Mouse (Mus musculus) T-helper 17 cell (primary cell): ENCODE measurements at regions not wholly inside any gene's neighbourhood (a gene's known extent, or its start where the extent isn't known, plus 50 kb on each side); places are given as distances from the start of the nearest gene placed in this dataset.

Experiments used
- in situ Hi-C, 2 experiments: fragments of 300-600 bp; cut with MboI, MseI; formaldehyde crosslinking; loops; 1 replicate in 1 of 2; 2 replicates in 1 of 2; pipeline ENCODE4 v1.15.1; 2025; ENCODE audit warnings: high pct_unique_total_duplicates in 2 of 2

DNA sequence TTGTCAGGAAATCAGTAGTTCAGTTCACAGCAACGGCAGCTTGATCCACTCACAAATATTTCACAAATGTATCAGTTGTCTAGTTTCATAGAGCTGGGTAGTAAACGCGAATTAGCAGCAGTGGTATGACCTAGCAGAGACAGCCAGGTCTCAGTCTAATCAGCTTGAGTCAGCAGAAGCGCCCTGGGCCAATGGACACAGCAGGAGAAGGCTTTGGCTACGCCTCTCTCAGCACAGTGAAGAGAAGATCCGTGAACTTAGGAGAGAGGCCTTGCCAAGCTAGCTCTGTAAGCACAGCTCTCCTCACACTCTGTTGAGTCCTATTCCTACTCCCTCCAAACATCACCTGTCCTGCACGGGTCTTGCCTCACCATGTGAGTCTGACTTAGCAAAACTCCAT lies 188.0 kb downstream of the Zfp326 start:
- in situ Hi-C loops, result no loop called here

DNA sequence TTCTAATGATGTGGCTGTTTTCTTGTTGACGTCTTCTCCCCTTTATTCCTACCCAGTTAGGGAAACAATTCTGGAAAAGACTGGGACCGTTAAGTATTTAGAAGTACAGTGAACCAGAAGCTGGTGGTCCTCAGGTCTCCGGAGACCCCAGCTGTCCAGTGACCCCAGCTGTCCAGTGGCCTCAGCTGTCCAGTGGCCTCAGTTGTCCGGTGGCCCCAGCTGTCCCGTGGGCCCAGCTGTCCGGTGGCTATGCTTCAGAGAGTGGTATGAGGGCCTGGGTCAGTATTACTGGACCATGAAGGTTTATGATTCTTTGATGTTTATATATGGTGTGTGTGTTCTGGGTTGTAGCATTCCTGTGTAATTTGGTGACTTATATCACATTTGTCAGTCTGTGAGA lies 186.6 kb downstream of the Zfp326 start:
- in situ Hi-C loops, result no loop called here

DNA sequence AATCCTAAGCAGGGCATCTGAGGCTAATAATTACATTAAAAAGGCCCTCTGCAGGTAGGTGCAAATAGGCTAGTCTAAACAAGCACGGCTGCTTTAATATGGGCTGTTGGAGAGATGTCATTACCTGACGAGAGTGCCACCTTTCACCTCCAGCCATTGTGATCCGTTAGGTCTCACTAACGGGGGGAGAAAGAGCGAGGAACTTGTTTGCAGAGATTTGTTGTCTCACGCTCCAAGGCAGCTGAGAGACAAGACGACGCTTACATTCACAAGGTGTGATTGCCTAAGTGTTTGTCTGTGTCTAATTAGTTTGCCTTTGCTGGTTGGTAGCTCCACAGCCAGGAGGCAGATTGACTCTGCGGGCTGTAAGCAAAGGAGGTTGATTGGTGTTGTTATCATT lies 180.3 kb downstream of the Zfp326 start:
- in situ Hi-C loops, result no loop called here

DNA sequence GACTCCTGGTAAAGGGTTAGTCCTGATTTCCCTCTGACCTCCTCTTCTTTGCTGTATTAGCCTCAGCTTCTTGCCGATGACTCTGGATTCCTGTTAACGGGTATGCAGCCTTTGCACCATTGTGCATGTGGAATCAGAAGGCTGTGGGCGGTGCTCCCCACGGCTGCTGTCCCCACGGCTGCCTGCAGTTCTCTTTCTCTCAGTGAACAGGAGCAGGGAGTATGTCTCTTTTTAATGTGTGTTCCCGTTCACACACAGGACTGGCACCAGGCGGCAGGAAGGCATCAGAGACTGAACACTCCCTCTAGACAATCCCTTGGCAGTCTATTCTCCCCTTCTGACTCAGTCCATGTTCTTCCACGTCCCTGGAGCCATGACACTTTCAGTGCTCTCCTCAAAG lies 178.9 kb downstream of the Zfp326 start:
- in situ Hi-C loops, result no loop called here

DNA sequence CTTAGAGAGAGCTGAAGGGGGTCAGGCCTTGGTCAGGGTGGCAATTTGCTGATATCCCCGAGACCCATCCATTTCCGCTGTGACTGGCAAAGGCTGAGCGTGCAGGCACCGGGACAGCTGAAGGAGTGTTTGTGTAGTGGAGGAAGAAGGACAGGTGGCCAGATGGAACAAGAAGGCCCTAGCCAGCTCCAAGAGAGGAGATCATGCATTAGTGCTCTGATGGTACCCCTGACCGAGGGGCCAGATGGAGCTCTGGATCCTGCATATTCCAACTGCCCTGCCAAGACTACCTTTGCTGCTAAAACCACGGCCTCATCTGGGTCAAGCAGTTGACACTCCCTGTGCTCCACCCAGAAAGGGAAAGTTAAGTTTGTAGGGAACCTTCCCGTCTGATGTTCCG lies 174.7 kb downstream of the Zfp326 start:
- in situ Hi-C loops, result no loop called here

DNA sequence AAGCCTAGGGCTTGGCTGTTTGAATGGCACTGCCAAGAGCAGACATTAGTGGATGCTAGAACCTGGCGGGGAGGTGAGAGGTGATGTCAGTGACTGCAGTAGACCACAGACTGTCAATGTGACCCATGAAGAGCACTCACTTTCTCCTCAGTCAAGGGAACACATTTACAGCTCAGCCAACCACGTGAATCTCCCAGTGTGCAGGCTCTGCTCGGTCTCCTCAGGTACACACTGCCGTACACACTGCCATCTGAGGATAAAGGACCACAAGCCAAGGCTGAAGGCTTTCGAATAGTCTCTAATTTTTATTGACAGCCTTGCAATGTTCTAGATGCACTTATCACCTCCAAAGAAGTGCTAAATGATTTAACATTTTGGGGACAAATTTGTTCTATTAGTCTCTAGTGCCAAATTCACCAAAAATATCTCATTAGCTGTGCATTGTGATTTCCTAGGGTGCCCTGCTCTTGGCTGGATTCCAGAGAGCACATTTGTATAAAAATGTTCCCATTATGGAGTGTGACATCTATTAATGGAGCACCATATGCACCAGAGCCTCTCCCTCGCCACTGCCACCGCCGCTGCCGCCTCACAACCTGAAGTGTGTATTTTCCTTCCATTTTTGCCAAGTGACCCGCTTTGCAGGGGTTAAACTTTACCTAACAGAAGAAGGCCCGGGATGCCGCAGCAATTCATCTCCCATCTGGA lies 168.7 kb downstream of the Zfp326 start:
- in situ Hi-C loops, result no loop called here

DNA sequence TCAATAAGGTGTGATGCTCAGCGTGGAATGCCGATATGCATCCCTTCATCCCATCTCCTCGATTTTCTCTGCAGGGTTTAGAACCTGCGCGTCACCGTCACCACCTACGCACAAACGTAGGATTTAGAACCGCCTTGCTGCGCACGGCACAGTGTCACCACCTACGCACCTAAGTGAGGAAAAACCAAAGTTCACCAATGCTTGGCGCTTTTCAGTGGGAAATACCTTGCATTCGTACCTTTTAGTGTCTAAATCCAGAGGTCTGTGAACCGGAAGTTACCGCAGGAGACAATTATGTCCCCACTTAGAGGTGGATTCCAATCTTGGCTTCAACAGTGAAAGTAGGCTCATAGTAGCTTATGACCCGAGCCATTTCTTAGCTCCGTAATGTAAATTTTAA lies 162.0 kb downstream of the Zfp326 start:
- in situ Hi-C loops, result no loop called here

DNA sequence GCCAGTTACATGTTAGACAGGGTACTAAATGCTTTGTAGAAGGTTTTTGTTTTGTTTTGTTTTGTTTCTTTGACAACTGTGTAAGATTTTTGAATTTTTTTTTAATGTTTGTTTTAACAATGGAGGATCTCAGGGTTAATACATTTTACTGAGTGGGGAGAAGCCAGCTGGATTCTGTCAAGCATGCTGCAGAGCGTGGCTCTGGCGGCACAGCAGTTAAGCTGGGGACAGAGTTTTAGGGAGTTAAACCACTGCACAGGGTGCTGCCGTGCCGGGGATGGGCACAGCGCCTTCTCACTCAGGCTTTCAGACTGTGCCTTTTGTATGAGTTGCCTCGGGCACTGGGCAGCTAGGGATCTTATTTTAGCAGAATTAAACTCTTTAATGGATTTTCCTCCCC lies 159.8 kb downstream of the Zfp326 start:
- in situ Hi-C loops, result no loop called here

DNA sequence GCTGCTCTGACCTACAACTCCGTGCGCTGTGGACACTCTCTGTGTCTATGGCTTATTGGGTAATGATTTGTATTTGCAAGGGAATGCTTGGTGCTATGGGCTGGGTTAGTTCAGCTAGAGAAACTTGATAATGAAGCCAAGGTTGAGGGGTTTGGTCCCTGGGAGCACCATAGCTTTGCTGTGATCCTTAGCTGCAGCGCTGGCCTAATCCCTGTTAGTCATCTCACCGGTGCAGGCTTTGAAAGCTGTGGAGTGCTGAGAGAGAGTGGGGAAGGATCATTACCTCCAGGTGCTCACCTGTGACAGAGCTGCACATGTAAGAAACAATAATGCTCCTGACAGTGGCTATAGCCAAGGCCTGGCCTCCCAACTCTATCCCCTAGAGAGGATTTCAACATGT lies 156.6 kb downstream of the Zfp326 start:
- in situ Hi-C loops, result no loop called here

DNA sequence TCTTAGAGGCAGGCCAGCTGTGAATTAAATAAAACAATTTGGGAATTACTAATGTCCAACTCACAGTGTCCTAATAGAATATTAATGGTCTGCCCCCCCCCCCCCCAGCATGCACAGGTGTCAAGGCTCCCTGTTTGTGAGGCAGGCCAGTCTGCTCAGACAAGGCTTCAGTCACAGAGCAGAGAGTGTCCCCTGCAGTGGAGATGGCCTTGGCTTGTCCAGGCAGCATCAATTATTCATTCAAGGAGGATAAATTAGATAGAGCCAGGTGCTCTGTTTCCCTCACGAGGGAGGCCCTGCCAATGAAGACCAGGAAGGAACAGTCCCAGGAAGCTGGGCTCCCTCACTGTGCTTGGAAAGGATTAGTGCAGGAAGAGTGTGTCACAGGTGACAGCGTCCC lies 150.5 kb downstream of the Zfp326 start:
- in situ Hi-C loops, result no loop called here

DNA sequence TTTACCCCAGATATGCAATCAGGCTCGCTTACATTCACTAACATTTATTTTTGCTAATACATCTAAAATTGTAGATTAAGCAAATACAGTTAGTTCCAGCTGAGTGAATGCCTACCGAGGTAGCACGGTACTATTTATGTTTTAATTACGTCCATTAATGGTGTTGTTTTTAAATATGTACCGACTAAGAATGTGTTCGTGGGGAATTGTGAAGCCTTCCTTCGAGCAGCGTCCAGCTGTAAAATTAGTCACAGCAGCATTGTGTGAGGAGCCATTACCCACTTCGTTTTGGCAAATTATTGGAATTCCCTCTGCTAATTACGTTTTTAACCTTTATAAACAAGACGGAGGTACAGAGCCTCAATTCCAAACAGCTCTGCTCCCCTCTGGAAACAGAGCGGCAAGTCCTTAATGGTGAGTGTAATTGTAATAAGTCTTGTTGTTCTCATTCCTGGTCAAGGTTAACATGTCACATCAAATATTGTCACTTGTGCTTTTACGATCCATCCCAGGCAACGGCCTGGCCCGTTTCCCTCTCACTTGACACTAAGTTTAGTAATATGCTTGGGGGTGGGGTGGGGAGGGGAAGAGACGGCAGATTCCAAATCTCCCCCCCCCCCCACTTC lies 128.0 kb downstream of the Zfp326 start:
- in situ Hi-C loops, result no loop called here

DNA sequence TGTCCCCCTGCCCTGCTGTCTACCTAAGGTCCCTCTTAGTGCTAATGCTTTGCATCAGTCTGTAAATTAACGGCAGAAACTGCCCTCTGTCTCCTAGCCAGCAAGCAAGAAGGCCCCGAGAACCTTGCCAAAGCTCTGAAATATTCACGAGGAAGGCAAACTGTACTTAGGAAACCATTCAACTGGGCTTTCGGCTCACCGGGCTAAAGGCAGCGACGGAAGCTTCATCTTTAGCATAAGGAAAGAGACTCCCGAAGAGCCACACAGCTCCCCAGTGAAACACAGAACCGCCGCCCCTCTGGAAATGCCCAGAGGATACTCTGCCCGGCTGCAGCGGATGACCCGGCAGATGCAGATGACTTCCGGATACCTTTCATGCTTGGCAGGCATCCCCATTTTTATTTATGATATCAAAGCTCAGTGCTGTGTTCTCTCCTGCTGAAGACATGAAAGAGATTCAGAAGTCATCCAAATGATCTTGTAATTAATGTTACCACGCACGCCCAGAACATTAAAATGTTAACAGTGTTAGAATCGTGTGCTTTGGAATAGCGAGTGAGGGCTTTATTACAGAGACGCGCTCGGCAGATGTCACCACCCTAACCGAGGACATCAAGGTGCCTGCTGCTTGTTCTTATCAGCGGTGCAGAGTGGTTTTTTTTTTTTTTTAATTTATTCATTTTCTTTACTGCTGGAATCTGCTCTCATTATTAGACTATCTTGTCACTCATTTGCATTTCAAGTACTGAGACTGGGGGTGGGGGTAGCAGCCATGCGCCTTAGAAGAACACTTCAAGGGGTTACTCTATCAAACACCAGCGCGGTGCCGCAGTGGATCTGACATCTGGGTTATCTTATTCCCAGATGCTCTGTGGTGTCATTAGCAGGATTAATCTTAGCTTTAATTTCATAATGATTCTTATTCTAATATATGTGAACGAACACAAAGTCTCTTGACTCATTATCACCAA lies 127.2 kb downstream of the Zfp326 start:
- in situ Hi-C loops, result no loop called here

DNA sequence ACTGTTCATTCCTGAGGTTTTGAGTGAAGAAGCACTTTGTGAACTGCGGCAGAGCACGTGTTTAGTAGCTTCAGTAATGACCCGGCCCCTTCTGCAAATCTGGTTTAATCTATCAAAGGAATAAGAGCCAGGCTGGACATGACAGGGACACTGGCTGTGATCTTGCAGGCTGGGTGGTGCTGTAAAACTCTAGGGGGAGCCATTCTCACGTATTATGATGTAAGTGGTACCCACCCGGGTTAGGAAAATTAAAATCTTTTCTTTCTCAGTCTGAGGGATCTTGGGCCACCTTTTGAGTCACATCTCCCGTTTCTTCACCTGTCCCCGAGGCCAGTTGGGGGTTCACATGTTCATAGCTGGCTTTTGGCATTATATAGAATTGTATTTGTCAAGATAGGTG lies 126.0 kb downstream of the Zfp326 start:
- in situ Hi-C loops, result no loop called here

DNA sequence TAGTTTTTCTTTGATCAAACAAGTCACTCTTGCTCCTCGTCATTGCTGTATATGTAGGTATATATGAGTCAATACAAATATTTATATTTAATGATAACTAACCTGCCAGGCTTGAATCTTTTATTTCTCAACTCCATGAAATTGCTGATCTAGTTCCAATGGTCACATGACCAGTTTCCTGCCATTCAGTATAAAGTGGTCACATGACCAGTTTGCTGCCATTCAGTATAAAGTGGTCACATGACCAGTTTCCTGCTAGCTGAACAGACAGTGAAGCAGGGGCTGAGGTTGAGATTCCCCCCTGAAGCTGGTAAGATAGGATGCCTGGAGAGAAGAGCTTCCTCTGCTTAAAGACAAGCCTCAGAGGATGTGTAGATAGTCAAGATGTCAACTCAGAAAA lies 117.9 kb downstream of the Zfp326 start:
- in situ Hi-C loops, result loop anchor here in 1 of 2 experiments (25.0 kb wide), 1 partner anchor 793 kb away; no protein-coding TSS in a partner anchor

DNA sequence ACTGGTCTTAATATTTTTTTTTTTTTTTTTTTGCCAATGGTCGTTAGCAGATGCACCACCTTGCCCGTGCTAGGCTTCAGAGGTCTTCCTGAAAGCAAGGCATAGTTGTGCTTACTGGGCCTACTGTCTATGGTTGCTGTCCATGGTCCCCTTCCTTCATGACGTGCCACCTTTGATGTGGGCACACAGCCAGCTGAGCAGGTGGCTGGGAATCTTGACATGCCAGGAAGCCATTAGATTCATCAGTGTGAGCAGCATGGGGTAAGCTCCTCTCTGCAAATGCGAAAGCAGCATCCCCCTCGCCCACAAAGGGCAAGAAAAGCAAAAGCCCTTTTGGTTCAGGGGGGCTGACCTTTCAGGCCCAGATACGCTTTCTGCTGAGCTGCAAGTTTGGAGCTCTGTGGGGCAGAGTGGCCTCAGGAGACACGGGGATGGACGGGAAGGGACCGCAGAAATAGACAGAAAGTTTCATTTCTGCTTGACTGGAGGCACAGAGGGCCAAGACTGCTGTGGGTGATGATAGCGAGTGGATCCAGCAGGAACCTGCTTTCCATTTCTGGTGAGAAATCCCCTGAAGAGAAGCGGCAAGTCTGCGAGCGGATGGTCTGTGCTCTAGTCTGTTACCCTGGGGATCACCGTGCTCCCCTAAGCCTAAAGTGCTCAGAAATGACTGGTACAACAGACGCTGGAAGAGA lies 116.8 kb downstream of the Zfp326 start:
- in situ Hi-C loops, result loop anchor here in 1 of 2 experiments (25.0 kb wide), 1 partner anchor 794 kb away; no protein-coding TSS in a partner anchor

DNA sequence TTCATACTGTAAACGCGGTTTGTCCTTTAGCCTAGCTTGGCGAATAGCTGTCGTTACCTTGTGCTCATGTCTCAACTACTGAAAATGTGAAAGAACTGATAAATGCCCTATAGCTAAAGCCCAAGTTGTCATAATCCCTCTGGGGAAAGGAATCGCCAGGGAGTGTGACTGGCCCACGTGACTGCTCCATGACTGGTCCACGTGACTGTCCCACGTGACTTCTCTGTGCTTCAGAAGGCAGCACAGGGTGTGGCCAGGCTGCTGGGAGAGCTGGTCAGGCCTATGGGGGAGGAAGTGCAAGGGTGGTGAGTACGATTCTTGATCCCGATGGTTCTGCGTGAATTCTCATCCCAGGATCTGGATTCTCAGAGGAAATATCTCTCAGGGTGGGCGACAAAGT lies 114.4 kb downstream of the Zfp326 start:
- in situ Hi-C loops, result loop anchor here in 1 of 2 experiments (25.0 kb wide), 1 partner anchor 797 kb away; no protein-coding TSS in a partner anchor

DNA sequence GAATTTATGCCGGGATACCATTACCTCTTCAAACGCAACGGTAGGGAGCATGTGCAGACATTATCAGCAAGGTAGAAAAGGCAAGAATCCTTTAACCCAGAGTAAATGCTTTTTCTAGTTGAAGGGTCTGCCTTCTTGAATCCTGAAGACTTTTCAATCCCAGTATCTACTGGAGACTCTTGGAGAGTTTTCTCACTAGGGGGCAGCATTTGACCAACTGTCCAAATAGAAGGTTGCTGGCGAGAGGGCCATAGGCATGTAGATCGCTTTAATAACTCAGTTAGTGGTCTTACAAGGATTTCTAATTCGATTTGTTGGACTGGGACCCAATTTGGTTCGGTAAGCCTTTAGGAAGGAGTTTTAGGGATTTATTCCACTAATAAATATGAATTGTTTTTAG lies 110.0 kb downstream of the Zfp326 start:
- in situ Hi-C loops, result loop anchor here in 1 of 2 experiments (25.0 kb wide), 1 partner anchor 801 kb away; no protein-coding TSS in a partner anchor

DNA sequence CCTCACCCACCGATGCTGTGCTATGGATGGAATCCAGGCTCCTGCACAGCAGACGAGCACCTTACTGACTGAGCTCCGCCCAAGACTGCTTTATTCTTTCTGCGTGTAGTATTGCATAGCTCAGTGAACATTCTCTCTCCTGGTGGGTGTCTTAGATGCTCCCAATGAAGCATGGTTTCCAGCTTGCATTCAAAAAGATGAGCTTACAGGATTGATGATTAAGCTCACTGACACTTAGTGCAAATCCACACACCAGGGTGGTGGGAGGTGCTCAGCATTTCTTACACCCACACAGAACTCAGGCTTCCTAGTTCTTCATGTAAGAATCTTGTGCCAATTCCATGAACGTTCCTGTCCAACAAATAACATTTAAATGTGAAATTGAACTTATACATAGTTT lies 106.8 kb downstream of the Zfp326 start:
- in situ Hi-C loops, result loop anchor here in 1 of 2 experiments (25.0 kb wide), 1 partner anchor 804 kb away; no protein-coding TSS in a partner anchor

DNA sequence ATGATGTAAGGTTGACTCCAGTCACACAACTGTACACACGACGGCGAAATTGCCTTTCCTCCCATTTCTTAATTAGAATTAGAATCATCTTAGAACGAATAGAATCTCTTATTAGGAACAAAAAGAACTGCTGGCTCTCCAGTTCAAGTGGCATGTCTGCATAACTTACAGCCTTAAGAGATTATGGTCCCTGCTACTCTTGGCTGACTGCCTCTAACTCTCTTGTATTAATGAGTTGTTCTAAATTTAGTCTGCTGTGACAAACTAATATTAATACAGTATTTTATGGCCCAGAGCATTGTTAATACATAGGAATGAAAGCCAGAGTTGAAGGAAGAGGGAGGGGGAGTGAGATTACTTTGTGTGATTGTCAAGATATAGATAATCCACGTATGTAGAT lies 100.4 kb downstream of the Zfp326 start:
- in situ Hi-C loops, result loop anchor here in 1 of 2 experiments (25.0 kb wide), 1 partner anchor 811 kb away; no protein-coding TSS in a partner anchor

DNA sequence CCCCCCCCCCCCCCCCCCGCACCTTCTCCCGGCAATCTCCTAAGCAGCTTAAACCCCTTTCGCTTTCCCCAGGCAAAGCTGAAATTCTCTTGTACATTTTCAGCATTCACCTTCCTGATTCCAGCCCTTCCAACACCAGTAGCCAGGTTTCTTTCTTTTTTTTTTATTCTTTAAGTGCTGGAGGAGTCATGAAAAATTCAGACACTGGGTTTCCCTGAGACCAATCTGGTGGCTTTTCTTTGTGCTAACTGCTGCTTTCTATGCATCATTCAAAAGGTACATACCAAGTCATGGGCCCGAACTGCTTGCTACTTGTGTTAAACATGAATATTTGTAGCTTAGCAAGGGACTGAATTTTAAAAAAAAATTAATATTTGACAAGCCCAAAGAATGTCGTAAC lies 99.7 kb downstream of the Zfp326 start:
- in situ Hi-C loops, result loop anchor here in 1 of 2 experiments (25.0 kb wide), 1 partner anchor 811 kb away; no protein-coding TSS in a partner anchor
